Mouse (Mus musculus) heart, adult 2 months (tissue): ENCODE results near the gene Rbfox2. TPM values are rescaled to one million over a fixed set of nuclear protein-coding genes. Genes with fewer than 3 reads are reported as not detected.

Source experiments
- DNase-seq, 2 experiments: peaks; one replicate each; pipeline ENCODE4 v3.0.0; 2021
- H3K27ac ChIP-seq: fragments of 200-600 bp; 2 replicates; pipeline ENCODE4 v1.8.1; 2022
- H3K27me3 ChIP-seq: fragments of 200-500 bp; 2 replicates; pipeline ENCODE4 v1.6.1; 2012; ENCODE audit warnings: mild to moderate bottlenecking, low read length, inconsistent platforms, mixed read lengths; ENCODE audit not compliant: control insufficient read depth, insufficient read depth
- H3K36me3 ChIP-seq: fragments of 200-500 bp; 2 replicates; pipeline ENCODE4 v1.6.1; 2012; ENCODE audit warnings: low read length, inconsistent platforms; ENCODE audit not compliant: control insufficient read depth, insufficient read depth
- H3K4me1 ChIP-seq: fragments of 200-500 bp; 2 replicates; pipeline ENCODE4 v1.6.1; 2011; ENCODE audit warnings: low read length; ENCODE audit not compliant: control insufficient read depth, insufficient read depth
- H3K4me3 ChIP-seq: fragments of 200-600 bp; 2 replicates; pipeline ENCODE4 v1.8.1; 2022
- H3K79me2 ChIP-seq: fragments of 200-500 bp; replicated peaks from 2 replicates; pipeline ENCODE4 v1.6.1; 2012; ENCODE audit warnings: mild to moderate bottlenecking, inconsistent platforms, low read length, moderate library complexity, mixed read lengths; ENCODE audit not compliant: control insufficient read depth, insufficient read depth
- H3K9ac ChIP-seq: fragments of 200-500 bp; 2 replicates; pipeline ENCODE4 v1.6.1; 2012; ENCODE audit warnings: low read depth, mild to moderate bottlenecking, control low read depth, inconsistent platforms, low read length, mixed read lengths
- CTCF ChIP-seq: fragments of 200-600 bp; IDR thresholded peaks from 2 replicates; pipeline ENCODE4 v1.8.1; 2022; ENCODE audit warnings: antibody characterized with exemption, mild to moderate bottlenecking, moderate library complexity
- EP300 ChIP-seq: fragments of 200-500 bp; IDR thresholded peaks from 2 replicates; pipeline ENCODE4 v1.6.1; 2011; ENCODE audit warnings: low read depth, low read length, control low read depth; ENCODE audit not compliant: insufficient read depth
- POLR2A ChIP-seq: fragments of 200-500 bp; IDR thresholded peaks from 2 replicates; pipeline ENCODE4 v1.6.1; 2011; ENCODE audit warnings: mild to moderate bottlenecking, low read depth, low read length, control low read depth; ENCODE audit not compliant: insufficient read depth
- WGBS: fragments of 180-500 bp; shearing (Covaris S2); methylation state at CpG from one replicate; pipeline ENCODE4 v1.1.7; 2018; 5-methylcytosine and 5-hydroxymethylcytosine counted together
- intact Hi-C: fragments of 180-260 bp; cut with DNase I; formaldehyde crosslinking; loops from one replicate; pipeline ENCODE4 v1.15.1; 2025
- polyA plus RNA-seq: library from polyadenylated mRNA; depleted of rRNA; stranded (reverse); fragments of >200 nt; gene quantifications from 2 replicates; pipeline ENCODE4 v1.2.3, GENCODE M21; 2012
- total RNA-seq, 2 experiments: library from RNA; stranded (reverse); gene quantifications; 2 replicates each; pipeline ENCODE4 v1.2.3; 2021

Gene Rbfox2
- total and polyA plus RNA-seq, 3 experiments: 86.0 to 110 (median 106) TPM

DNA sequence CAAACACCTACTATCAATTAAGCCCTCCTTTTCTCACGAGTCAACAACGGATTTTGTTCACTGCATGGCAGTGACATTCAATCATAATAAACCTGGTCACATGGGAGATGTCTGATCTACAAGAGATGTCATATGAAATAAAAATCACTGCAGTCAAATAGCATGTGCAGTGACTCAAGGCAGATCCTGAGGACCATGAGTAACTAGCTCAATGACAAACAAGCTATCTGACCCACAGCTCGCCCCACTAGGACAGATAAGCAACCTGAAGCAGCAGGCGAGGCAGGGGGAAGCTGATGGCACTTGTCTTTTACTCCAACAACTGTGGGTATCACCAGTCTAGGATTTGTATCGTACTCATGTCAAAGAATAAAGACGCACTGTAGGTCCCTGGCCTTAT, 14.4 kb downstream of the Rbfox2 start:
- Histone ChIP-seq H3K27ac (no peak overlapping the region), H3K36me3 (no peaks in the 10 kb centered on the region), H3K9ac (no peak overlapping the region), H3K4me1 (peaks cover 7% of the 10 kb centered on the region), H3K27me3 (no peaks in the 10 kb centered on the region), H3K4me3 (no peak overlapping the region), H3K79me2 (peaks cover 14% of the 10 kb centered on the region)
- 64% methylated on average over 6 of the region's 6 CpGs for whole genome bisulfite sequencing
- no peak for TF ChIP-seq CTCF
- TF ChIP-seq EP300: no peak
- no peak for TF ChIP-seq POLR2A
- intact Hi-C loops: no loop called here
- no peak for DNase-seq

DNA sequence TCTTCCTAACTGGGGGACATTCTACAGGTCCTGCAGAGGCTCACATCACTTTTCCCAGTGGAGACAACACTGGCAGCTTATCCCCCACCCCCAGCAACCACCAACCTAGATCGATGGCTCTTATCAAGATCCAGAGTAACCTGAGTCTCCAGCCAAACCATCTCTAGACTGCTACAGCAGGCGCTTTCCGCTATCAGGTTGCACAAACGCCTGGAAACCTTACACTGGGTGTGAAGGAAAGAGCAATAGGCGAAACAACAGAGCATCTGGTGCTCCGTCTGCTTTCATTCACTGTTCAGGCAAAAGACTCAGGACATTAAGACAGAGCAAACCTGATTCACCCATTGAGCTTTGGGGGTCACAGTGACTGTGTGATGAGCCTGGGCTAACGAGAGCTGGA, 15.3 kb downstream of the Rbfox2 start:
- WGBS: 63% methylated on average over 7 of the region's 7 CpGs
- peaks cover 12% of the 10 kb centered on the region for H3K79me2 ChIP-seq
- H3K9ac ChIP-seq: no peak overlapping the region
- no peaks in the 10 kb centered on the region for H3K27me3 ChIP-seq
- peaks cover 3% of the 10 kb centered on the region; the same call in 1 of the 2 replicates for H3K4me1 ChIP-seq
- no peak for DNase-seq
- intact Hi-C loops: no loop called here
- H3K4me3 ChIP-seq: no peak overlapping the region
- TF ChIP-seq POLR2A (no peak), CTCF (no peak), EP300 (no peak)
- no peak overlapping the region for H3K27ac ChIP-seq
- no peaks in the 10 kb centered on the region for H3K36me3 ChIP-seq

DNA sequence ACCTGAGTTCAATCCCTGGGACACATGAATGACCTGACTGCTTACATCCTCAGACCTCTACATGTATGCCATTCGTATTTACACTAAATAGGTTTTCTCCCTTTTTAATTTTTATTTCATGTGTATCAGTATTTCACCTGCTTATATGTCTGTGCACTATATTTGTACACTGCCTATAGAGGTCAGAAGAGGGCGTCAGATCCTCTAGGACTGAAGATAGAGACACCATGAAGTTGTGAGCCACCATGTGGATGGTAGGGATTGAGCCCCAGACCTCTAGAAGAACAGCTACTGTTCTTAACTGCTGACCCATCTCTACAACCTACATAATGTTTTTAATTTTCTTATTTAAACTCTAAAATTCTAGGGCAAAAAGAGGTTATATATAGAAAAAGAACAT, 16.5 kb downstream of the Rbfox2 start:
- Histone ChIP-seq H3K4me3 (no peak overlapping the region), H3K9ac (no peak overlapping the region), H3K27me3 (no peaks in the 10 kb centered on the region), H3K79me2 (peaks cover 12% of the 10 kb centered on the region), H3K4me1 (peaks cover 3% of the 10 kb centered on the region; the same call in 1 of the 2 replicates), H3K27ac (no peak overlapping the region), H3K36me3 (no peaks in the 10 kb centered on the region)
- WGBS: 76% methylated on average over 2 of the region's 2 CpGs
- DNase-seq: no peak
- peak; percentile 19; the same call in 1 of the 2 replicates for TF ChIP-seq CTCF
- TF ChIP-seq EP300: no peak
- TF ChIP-seq POLR2A: no peak
- intact Hi-C loops: no loop called here

DNA sequence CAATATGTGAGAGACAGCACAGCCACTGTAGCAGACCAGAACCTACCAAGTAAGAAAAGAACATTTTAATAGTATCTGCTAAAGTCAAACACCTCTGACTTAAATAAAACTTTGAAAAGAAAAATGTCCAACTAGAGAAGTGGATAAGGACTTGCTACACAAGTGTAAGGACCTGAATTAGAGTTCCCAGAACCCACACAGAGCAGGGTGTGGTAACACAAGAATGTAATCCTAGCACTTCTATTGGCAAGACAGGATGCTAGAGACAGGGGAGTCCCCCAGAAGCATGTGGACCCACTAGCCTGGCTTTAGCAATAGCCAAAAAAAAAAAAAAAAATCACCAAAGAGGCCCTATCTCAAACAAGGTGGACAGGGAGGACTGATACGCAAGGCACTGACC, 26.7 kb downstream of the Rbfox2 start:
- DNase-seq: no peak
- intact Hi-C loops: no loop called here
- H3K4me3 ChIP-seq: no peak overlapping the region
- H3K79me2 ChIP-seq: peaks cover 6% of the 10 kb centered on the region
- no peak overlapping the region; the same call in 1 of the 2 replicates for H3K27ac ChIP-seq
- peaks cover 8% of the 10 kb centered on the region for H3K4me1 ChIP-seq
- 94% methylated on average over 1 of the region's 1 CpGs for WGBS
- no peak for TF ChIP-seq EP300
- no peak for TF ChIP-seq POLR2A
- TF ChIP-seq CTCF: no peak
- H3K27me3 ChIP-seq: no peaks in the 10 kb centered on the region
- no peak overlapping the region for H3K9ac ChIP-seq
- peaks cover 2% of the 10 kb centered on the region; the same call in 1 of the 2 replicates for H3K36me3 ChIP-seq

DNA sequence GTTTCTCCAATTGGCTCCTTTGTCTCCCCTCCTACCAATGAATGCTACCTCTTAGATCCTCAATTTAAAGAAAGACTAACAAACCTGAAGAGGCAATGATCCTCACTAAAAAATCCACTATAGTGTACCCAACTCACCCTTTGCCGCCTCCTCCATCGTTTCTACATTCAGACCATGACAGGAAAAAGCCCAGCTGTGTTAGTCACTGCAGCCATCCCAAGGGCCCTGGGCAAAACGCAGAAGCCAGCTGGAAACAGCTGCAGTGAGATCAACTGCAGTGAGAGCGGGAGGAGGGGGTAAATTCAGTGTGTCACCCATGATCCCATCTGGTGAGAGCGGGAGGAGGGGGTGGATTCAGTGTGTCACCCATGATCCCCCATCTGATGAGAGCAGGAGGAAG, 28.0 kb downstream of the Rbfox2 start:
- intact Hi-C loops: no loop called here
- H3K27ac ChIP-seq: no peak overlapping the region; the same call in 1 of the 2 replicates

DNA sequence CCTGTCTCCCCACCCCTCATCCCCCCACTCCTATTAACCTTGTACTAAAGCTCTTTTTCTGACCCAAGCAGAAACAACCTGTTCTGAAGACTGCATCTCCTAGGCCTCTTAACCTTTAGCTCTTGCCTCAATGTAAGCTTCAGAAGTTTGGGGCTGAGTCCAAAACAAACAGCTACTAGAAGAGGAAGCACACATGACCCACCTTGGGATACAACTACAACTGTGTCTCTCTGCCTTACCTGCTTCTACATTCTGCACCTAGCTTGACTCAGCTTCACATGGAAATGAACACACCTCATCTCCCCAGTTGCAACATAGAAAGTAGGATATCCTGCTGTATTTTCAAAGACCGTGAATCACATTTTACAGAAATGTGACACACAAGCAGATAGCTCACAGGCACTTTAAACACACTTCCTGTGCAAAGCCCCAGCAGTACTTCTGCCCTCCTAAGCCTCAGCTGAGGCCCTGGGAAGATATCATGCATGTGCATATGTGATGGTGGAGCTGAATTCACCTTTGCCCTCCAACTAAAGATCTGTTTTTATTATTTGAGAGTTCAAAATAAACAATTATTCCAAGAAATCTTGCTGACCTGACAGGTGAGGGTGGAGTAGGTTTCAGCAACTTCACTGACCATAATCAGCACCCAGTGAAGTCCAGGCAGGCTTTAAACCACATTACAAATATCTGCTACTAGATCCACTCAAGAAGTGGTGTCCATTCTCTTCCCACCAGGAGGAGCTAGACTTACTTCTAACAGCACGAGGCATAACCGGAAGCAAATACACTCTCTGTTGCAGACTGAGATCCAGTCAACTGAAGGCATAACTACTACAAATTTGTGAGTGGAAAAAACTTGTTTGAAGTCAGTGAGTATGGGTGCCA, 29.7 kb downstream of the Rbfox2 start:
- Histone ChIP-seq H3K27me3 (no peaks in the 10 kb centered on the region), H3K36me3 (peaks cover 2% of the 10 kb centered on the region), H3K9ac (no peak overlapping the region), H3K4me1 (peaks cover 9% of the 10 kb centered on the region), H3K79me2 (peaks cover 10% of the 10 kb centered on the region), H3K27ac (0 out of 2 replicates have a peak overlapping the region, but pooled peaks have one; percentile 10), H3K4me3 (no peak overlapping the region)
- WGBS: 36% methylated on average over 3 of the region's 3 CpGs
- intact Hi-C loops: loop anchor here (1.0 kb wide), 1 partner anchor 59 kb away; no protein-coding TSS in a partner anchor
- TF ChIP-seq CTCF: peak; percentile 71
- TF ChIP-seq EP300: no peak
- no peak for TF ChIP-seq POLR2A
- no peak for DNase-seq

More for the DNA sequence above, 28.0 kb downstream of the Rbfox2 start:
- Histone ChIP-seq H3K4me3 (no peak overlapping the region), H3K4me1 (peaks cover 11% of the 10 kb centered on the region), H3K79me2 (peaks cover 8% of the 10 kb centered on the region), H3K9ac (no peak overlapping the region), H3K27me3 (no peaks in the 10 kb centered on the region), H3K36me3 (peaks cover 2% of the 10 kb centered on the region)
- DNase-seq: peak; percentile 54 to 71
- no peak for TF ChIP-seq EP300
- TF ChIP-seq POLR2A: no peak
- no peak for TF ChIP-seq CTCF
- 48% methylated on average over 5 of the region's 5 CpGs for WGBS
